Mouse (Mus musculus): ENCODE data around the gene Hnrnph3. TPM values are rescaled to one million over a fixed set of nuclear protein-coding genes. Genes with fewer than 3 reads are reported as not detected.
"Not testable (repeated sequence)": the region's sequence is repeated elsewhere in the genome, so short reads cannot be mapped to it uniquely, and the experiment has no call there.

Gene Hnrnph3
- 193 and 195 TPM in 2 replicates for polyA plus RNA-seq (2015; fragmentation: Nextera tagmentation; extraction: Ambion mirVana)

DNA sequence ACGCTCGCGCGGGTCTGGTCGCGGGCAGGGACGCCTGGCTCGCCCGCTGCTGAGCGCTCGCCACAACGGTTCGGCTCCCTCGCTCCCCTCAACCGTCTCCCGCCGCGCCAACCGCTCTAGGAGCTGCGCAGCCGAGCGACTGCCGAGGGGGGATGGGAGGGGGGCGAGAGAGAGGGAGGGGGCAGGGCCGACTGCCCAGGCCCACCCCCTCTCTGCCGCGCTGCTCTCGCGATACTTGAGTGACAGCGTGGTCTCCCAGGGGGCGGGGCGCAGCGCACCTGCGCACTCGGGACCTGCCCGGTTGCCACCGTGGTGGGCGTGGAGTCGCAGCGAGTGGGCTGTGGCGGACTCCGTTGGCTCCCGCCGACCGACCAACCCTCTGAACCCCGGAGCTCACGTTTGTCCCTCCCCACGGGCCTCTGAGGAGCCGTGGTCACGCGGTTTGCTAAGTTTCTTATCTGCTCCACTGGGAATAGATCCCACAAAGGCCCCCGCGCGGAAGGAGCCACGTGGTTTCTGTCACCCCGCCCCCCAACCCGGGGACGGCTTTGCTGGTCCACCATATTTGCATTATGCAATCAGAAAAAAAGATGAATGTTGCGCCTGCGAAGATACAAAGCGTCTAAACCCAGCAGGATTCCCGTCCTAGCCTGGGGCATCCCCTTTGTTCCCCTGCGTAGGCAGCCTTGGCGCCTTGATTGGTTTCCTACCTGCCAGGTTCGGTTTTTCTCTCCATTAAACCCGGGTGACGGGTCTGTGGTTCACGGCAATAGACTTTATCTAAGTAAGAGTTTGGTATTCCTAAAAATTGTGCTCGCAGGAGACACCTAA is at the start of gene Hnrnph3, which contains the start of gene Pbld2:
Hnrnph3 (minus strand) TSS at position 469 of the 831 bp plus-strand sequence.
Pbld2 (plus strand) TSS at position 567 of the 831 bp plus-strand sequence.
- no peaks in the 10 kb centered on the region for H3K27me3 ChIP-seq
- ATAC-seq (ENCODE audit: low FRiP score), result peak; percentile 94
- WGBS, result under 1% methylated on average over 54 of the region's 69 CpGs
- H3K4me1 ChIP-seq (replicated peaks), result peaks cover 64% of the 10 kb centered on the region
- peak within 1 kb of the TSS; percentile 88 for H3K4me2 ChIP-seq
- no peaks in the 10 kb centered on the region for H3K9me3 ChIP-seq
- H3K36me3 ChIP-seq, result no peaks in the 10 kb centered on the region
- peak within 1 kb of the TSS; percentile 100 for H3K9ac ChIP-seq
- H3K27ac ChIP-seq, result peak within 1 kb of the TSS; percentile 100
- peak within 1 kb of the TSS; percentile 94 for H3K4me3 ChIP-seq

DNA sequence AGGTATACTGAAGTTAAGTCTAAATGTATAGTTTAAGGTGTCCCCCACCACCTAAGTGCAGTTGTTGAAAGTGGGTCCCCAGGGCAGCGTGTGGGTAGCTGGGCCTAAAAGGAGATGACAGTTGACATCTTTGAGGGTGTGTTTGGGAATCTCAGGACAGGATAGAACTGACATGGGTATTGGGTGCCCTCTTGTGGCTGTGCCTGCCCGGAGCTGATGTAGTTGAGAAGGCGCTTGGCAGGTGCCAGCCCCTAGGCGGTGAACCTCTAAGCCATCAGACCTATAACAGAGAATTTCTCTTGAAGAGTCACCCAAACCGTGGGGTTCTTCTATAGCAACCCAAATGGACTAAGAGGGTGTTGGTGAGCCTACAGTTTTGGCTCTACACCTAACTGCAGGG is 42.0 kb upstream of the Hnrnph3 start:
- no peak overlapping the region for H3K4me2 ChIP-seq
- H3K27ac ChIP-seq, result no peak overlapping the region
- no peaks in the 10 kb centered on the region for H3K27me3 ChIP-seq
- peaks cover 3% of the 10 kb centered on the region; the same call in 1 of the 2 replicates for H3K4me1 ChIP-seq (replicated peaks)
- no peaks in the 10 kb centered on the region for H3K36me3 ChIP-seq
- 3% methylated on average over 5 of the region's 5 CpGs for WGBS
- H3K9ac ChIP-seq, result no peak overlapping the region
- H3K4me3 ChIP-seq, result no peak overlapping the region
- no peaks in the 10 kb centered on the region for H3K9me3 ChIP-seq
- peak; percentile 77; the same call in 1 of the 2 replicates for ATAC-seq (ENCODE audit: low FRiP score)

DNA sequence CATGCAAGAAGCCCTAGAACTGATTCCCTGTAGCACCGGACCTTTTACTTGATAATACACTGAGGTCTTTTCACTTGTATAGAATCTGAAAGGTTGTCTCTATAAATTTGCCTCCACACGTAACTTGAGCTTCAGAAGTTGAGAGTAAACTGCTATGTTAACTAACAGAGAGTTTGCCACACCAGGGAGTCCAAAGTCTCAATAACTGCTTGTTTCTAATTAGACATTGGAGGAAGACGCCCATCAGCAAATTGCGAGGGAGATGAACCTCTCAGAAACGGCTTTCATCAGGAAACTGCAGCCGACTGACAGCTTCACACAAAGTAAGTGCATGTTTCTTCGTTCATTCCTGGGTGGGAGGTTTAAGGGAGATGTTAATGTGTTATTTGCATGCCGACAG is 41.5 kb upstream of the Hnrnph3 start:
- ATAC-seq (ENCODE audit: low FRiP score), result no peak
- H3K4me1 ChIP-seq (replicated peaks), result peaks cover 3% of the 10 kb centered on the region; the same call in 1 of the 2 replicates
- H3K9ac ChIP-seq, result no peak overlapping the region
- H3K9me3 ChIP-seq, result no peaks in the 10 kb centered on the region
- no peaks in the 10 kb centered on the region for H3K27me3 ChIP-seq
- H3K27ac ChIP-seq, result no peak overlapping the region
- WGBS, result 62% methylated on average over 8 of the region's 8 CpGs
- no peak overlapping the region for H3K4me2 ChIP-seq
- H3K4me3 ChIP-seq, result no peak overlapping the region
- no peaks in the 10 kb centered on the region for H3K36me3 ChIP-seq

DNA sequence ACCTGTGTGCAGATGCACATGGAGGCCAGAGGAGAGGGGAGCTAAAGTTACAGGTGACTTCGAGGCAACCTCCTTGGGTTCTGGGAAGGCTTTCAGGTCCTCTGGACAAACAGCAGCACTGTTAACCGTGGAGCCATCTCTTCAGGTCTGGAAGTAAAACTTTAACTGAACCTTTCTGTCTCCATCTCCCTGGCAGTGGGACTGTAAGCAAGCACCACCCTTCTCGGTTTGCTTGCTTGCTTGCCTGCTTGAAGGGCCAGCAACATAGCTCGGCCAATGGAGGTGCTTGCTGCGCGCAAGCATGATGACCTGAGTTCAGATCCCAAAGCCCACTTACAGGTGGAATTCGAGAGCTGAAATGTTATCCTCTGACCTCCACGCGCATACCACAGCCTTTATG is 40.5 kb upstream of the Hnrnph3 start:
- no peak overlapping the region for H3K27ac ChIP-seq
- H3K4me3 ChIP-seq, result no peak overlapping the region
- no peaks in the 10 kb centered on the region for H3K27me3 ChIP-seq
- H3K36me3 ChIP-seq, result no peaks in the 10 kb centered on the region
- ATAC-seq (ENCODE audit: low FRiP score), result no peak
- no peak overlapping the region for H3K4me2 ChIP-seq
- WGBS, result 84% methylated on average over 9 of the region's 9 CpGs
- H3K4me1 ChIP-seq (replicated peaks), result peaks cover 3% of the 10 kb centered on the region; the same call in 1 of the 2 replicates
- H3K9me3 ChIP-seq, result no peaks in the 10 kb centered on the region
- no peak overlapping the region for H3K9ac ChIP-seq

DNA sequence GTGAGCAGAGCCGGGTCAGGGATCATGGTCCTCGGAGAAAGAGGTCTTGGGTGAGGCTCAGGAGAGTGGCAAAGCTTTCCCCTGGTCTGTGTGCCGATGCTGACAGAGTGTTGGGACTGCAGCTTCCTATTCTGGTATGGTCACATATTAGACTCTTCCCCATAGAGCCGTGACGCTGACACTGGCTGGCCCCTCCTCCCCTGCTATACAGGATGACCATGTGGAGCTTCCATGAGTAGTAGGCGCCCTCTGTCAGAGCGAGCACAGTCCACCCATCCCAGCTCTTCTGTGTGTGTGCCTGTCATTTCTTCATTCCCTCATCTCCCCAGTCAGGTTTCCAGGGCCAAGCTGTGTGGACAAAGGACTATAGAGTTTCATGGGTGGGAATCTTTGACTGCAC is 39.3 kb upstream of the Hnrnph3 start:
- 80% methylated on average over 7 of the region's 7 CpGs for WGBS
- no peak for ATAC-seq (ENCODE audit: low FRiP score)

DNA sequence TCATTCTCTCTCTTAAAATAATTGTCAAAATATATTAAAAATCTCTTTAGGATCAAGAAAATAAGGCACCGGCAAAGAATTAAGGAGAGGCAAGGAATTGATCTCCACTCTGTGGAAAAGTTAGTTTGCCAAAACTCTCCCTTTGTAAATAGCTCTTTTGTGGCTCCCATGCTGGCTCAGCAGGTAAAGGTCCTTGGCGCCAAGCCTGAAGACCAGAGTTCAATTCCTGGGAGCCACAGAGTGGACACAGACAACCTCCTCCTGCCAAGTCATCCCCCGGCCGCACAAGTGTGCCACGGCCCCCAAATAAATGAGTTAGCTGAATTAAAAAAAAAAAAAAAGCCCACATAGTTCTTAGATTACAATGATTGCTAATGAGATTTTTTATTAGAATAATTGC is 38.7 kb upstream of the Hnrnph3 start:
- H3K27ac ChIP-seq, result no peak overlapping the region
- no peak overlapping the region for H3K4me2 ChIP-seq
- no peaks in the 10 kb centered on the region for H3K36me3 ChIP-seq
- ATAC-seq (ENCODE audit: low FRiP score), result no peak
- peaks cover 3% of the 10 kb centered on the region; the same call in 1 of the 2 replicates for H3K4me1 ChIP-seq (replicated peaks)
- H3K9me3 ChIP-seq, result no peaks in the 10 kb centered on the region
- WGBS, result 94% methylated on average over 5 of the region's 5 CpGs
- no peak overlapping the region for H3K9ac ChIP-seq
- H3K27me3 ChIP-seq, result no peaks in the 10 kb centered on the region
- H3K4me3 ChIP-seq, result no peak overlapping the region

More for the DNA sequence above, 39.3 kb upstream of the Hnrnph3 start:
- Histone ChIP-seq H3K4me1 (replicated peaks) (peaks cover 3% of the 10 kb centered on the region; the same call in 1 of the 2 replicates), H3K27me3 (no peaks in the 10 kb centered on the region), H3K9me3 (no peaks in the 10 kb centered on the region), H3K36me3 (no peaks in the 10 kb centered on the region), H3K27ac (no peak overlapping the region), H3K9ac (no peak overlapping the region), H3K4me2 (no peak overlapping the region), H3K4me3 (no peak overlapping the region)

DNA sequence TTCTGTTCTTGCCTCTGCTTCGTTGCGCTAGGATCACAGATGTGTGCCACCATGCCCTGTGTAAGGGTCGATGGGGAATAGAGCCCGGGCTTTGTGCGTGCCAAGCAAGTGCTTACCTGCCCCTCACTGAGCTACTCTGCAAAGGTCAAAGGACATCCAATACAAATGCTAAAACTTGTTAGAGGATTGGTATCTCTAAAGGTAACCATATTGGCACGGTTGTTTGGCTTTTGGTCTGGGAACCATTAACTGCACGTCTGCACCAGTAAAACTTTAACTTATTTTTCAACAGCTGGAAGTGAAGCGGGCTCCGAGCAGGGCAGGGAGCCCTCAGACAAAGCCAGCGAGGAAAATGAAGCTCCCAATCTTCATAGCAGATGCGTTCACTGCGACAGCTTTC is 37.2 kb upstream of the Hnrnph3 start:
- no peak overlapping the region for H3K4me3 ChIP-seq
- H3K27ac ChIP-seq, result no peak overlapping the region
- no peak overlapping the region for H3K4me2 ChIP-seq
- H3K27me3 ChIP-seq, result no peaks in the 10 kb centered on the region
- no peak overlapping the region for H3K9ac ChIP-seq
- 70% methylated on average over 12 of the region's 12 CpGs for WGBS
- H3K9me3 ChIP-seq, result no peaks in the 10 kb centered on the region
- peaks cover 3% of the 10 kb centered on the region; the same call in 1 of the 2 replicates for H3K4me1 ChIP-seq (replicated peaks)
- H3K36me3 ChIP-seq, result no peaks in the 10 kb centered on the region
- no peak for ATAC-seq (ENCODE audit: low FRiP score)

DNA sequence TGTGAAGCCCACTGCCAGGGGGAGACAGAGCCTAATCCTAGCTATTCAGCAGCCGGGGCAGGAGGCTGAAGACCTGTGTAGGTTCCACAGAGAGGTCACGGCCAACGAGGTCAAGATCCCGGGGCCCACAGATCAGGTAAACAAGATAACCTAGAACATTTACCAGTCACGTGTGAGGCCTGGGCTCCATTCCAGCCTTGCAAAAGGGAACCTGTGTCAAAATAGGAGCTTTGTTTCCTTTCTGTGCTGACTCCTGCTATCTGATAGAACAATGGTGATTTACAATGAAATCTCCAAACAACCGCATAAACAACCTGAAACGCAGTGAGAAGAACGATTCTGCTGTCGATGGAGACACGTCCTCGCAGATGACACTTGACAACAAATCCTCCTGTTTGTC is 36.4 kb upstream of the Hnrnph3 start:
- H3K36me3 ChIP-seq, result no peaks in the 10 kb centered on the region
- H3K4me1 ChIP-seq (replicated peaks), result peaks cover 3% of the 10 kb centered on the region; the same call in 1 of the 2 replicates
- ATAC-seq (ENCODE audit: low FRiP score), result no peak
- no peak overlapping the region for H3K9ac ChIP-seq
- H3K4me3 ChIP-seq, result no peak overlapping the region
- H3K4me2 ChIP-seq, result no peak overlapping the region
- H3K9me3 ChIP-seq, result no peaks in the 10 kb centered on the region
- WGBS, result 76% methylated on average over 11 of the region's 11 CpGs
- no peak overlapping the region for H3K27ac ChIP-seq
- no peaks in the 10 kb centered on the region for H3K27me3 ChIP-seq

DNA sequence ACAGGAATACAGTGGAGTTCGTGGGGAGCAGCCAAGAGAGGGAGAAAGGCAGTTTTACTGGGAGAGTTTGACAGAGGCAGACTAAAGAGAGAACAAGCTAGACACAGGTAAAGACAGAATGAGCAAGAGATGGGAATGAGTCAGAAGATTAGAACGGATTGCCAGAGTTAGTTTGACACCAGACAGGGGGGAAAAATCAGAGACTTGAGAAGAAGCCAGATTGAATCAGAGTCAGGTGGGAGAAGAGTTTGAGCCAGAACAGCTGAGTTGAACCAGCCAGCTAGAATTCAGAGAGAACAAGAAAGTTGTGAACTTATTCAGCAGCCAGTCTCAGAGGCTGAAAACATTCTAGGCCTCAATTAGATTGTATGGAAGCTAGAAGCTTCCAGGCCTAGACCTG is 35.8 kb upstream of the Hnrnph3 start, which contains the start of gene Pbld1:
Pbld1 (plus strand) TSS at position 301 of the 400 bp plus-strand sequence.
- 91% methylated on average over 2 of the region's 2 CpGs for WGBS
- Histone ChIP-seq H3K36me3 (no peaks in the 10 kb centered on the region), H3K4me2 (no peak within 1 kb of the TSS), H3K4me3 (no peak within 1 kb of the TSS), H3K9me3 (no peaks in the 10 kb centered on the region), H3K27me3 (no peaks in the 10 kb centered on the region), H3K9ac (no peak within 1 kb of the TSS), H3K4me1 (replicated peaks) (peaks cover 3% of the 10 kb centered on the region; the same call in 1 of the 2 replicates), H3K27ac (no peak within 1 kb of the TSS)
- ATAC-seq (ENCODE audit: low FRiP score), result no peak

DNA sequence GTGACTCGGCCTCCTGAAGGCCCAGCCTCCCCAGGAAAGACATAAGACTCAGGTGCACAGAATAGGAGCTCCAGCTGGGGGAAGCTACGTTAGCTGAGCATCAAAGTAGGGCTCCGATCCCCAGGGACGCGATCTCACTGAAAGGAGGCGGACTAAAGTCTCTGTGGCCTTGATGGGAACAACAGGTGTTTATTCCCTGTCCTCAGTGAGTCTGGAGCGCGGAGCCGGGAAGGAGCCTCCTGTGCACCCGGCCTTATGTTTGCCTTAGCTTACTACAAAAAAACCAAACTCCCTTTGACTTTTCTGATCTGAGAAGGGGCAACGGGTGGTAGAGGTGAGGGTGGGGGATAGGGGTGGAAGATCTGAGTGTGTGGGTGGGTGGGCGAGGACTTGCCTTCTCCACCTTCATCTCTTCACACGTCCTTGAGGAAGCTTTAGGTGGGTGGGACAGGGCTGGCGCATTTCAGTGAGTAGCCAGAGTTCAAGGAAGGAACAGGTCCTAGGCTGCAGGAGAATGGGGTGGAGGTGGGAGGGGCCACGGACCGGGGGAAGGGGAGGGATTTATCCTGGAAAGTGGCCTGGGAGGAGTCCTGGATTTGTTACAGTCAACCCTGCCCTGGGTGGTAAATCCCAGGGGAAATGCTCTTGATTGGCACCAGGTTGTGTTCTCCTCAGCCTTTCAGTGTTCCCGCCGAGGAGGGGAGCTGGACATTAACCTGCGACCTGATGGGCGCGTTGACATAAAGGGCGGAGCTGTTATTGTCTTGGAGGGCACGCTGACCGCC is 33.1 kb upstream of the Hnrnph3 start:
- H3K9me3 ChIP-seq, result no peaks in the 10 kb centered on the region
- no peak overlapping the region for H3K9ac ChIP-seq
- 0 out of 2 replicates have a peak, but pooled peaks have one; percentile 7 for ATAC-seq (ENCODE audit: low FRiP score)
- no peaks in the 10 kb centered on the region for H3K27me3 ChIP-seq
- H3K27ac ChIP-seq, result no peak overlapping the region
- H3K4me3 ChIP-seq, result no peak overlapping the region
- H3K36me3 ChIP-seq, result no peaks in the 10 kb centered on the region
- WGBS, result 39% methylated on average over 24 of the region's 24 CpGs
- no peak overlapping the region for H3K4me2 ChIP-seq
- no peaks in the 10 kb centered on the region for H3K4me1 ChIP-seq (replicated peaks)

DNA sequence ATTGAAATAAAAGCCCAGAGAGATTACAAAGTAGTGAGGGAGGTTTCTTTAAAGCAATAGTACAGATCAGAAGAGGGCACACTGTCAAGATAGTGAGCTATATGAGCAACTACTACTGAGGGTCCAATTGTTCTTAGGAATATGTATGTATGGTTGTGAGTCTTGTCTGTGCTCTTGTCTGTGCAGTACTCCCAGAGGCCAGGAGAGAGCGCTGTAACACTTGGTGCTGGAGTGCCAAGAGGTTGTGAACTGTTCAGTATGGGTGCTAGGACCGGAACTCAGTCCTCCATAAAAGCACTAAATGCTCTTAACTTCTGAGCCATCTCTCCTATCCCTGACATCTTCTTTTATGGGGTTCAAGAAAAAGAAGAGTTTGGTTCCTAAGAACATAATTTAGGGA is 30.6 kb upstream of the Hnrnph3 start:
- Histone ChIP-seq H3K9ac (no peak overlapping the region), H3K27ac (no peak overlapping the region), H3K4me3 (no peak overlapping the region), H3K36me3 (no peaks in the 10 kb centered on the region), H3K9me3 (no peaks in the 10 kb centered on the region), H3K4me1 (replicated peaks) (no peaks in the 10 kb centered on the region), H3K4me2 (no peak overlapping the region), H3K27me3 (no peaks in the 10 kb centered on the region)
- no peak for ATAC-seq (ENCODE audit: low FRiP score)
- 76% methylated on average over 2 of the region's 2 CpGs for WGBS

DNA sequence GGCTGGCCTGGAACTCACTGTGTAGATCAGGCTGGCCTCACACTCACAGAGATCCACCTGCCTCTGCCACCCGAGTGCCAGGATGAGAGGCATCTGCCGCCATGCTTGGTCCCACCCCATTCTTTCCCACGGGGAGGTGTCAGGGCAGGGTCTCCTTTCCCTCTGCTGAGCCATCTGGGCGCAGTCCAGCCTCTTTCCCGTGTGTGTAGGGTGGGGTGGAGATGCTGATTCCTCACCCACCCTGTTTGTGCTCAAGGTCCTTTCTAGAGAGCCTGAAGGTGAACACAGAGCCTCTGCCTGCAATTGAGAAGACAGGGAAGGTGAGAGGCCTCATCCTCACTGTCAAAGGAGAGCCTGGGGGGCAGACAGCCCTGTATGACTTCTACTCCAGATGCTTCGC is 30.1 kb upstream of the Hnrnph3 start:
- WGBS, result 93% methylated on average over 6 of the region's 6 CpGs
- not testable (repeated sequence) for H3K36me3 ChIP-seq; H3K4me2 ChIP-seq; H3K9me3 ChIP-seq; H3K9ac ChIP-seq; H3K27me3 ChIP-seq; ATAC-seq (ENCODE audit: low FRiP score); H3K27ac ChIP-seq; H3K4me1 ChIP-seq (replicated peaks); H3K4me3 ChIP-seq
